Mouse (Mus musculus): ENCODE measurements around the gene D930007J09Rik. TPM values are rescaled to one million over a fixed set of nuclear protein-coding genes. Genes with fewer than 3 reads are reported as not detected.

D930007J09Rik gene
- total RNA-seq, 1 experiment from 2014 or later, result not detected

GRCm38 (mm10) chr13:32776350-32776749 lies 26.3 kb downstream of the D930007J09Rik start:
- no peak for ATAC-seq (replicated peaks; ENCODE audit: insufficient number of reproducible peaks, low FRiP score, low TSS enrichment, poor library complexity, severe bottlenecking)

DNA sequence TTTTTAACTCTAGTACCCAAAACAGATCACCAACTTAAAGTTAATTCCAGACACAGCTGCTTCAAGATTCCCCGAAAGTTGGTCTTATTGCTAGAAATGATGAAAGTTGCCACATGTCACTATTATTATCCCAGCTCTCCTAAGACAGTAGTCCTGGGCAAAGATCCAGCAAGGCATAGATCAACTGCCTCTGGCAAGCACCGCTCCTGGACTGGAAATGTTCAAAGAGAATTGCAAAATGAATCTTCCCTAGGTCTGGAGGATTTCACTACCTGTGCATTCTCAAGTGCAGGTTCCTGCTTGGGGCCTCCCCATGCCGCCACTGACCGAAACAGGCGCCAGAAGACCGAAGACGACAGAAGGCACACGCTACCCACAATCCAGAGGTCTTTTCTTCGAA lies 26.8 kb downstream of the D930007J09Rik start:
- ATAC-seq (replicated peaks; ENCODE audit: insufficient number of reproducible peaks, low FRiP score, low TSS enrichment, poor library complexity, severe bottlenecking), result no peak

GRCm38 (mm10) chr13:32769960-32770359 lies 32.7 kb downstream of the D930007J09Rik start:
- no peak for ATAC-seq (replicated peaks; ENCODE audit: insufficient number of reproducible peaks, low FRiP score, low TSS enrichment, poor library complexity, severe bottlenecking)

GRCm38 (mm10) chr13:32768104-32768503 lies 34.5 kb downstream of the D930007J09Rik start:
- ATAC-seq (replicated peaks; ENCODE audit: insufficient number of reproducible peaks, low FRiP score, low TSS enrichment, poor library complexity, severe bottlenecking), result no peak

DNA sequence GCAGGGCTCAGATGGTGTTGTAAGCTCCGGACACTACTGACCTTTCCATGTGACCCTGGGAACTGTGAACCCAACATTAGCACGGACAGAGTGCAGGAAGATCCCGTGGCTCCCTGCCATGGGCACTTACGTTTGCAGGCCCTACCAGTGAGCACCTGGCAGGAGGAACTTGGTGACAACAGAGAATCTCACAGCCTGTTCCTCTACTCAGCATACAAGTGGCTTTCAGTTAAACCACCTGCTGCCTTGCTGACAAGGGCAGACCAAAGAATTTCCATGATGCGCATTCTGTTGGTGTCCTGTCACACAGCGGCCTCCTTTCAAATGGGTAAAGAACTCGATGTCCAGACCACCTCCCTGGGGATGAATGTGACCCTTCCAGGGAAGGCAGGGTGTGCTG lies 38.2 kb downstream of the D930007J09Rik start:
- no peak for ATAC-seq (replicated peaks; ENCODE audit: insufficient number of reproducible peaks, low FRiP score, low TSS enrichment, poor library complexity, severe bottlenecking)

GRCm38 (mm10) chr13:32763141-32763540 lies 39.5 kb downstream of the D930007J09Rik start:
- no peak for ATAC-seq (replicated peaks; ENCODE audit: insufficient number of reproducible peaks, low FRiP score, low TSS enrichment, poor library complexity, severe bottlenecking)

DNA sequence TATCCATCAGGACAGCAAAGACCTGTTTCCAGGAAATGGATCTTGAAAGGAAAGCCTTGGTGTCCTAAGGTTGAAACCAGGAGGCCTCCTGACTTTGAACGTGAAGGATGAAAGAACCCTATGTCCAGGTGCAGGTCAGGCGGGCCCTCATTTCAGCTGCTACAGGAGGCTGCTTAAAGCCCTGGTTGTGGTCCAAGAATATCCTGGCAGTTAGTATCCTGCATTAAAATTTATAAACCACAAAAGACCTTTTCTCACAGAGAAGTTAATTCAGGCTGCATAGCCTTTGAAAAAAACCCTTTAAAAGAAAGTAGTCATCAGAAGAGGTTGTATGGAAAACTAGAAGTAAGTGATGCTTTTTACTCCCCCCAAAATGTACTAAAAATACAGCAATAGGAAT lies 41.9 kb downstream of the D930007J09Rik start:
- no peak for ATAC-seq (replicated peaks; ENCODE audit: insufficient number of reproducible peaks, low FRiP score, low TSS enrichment, poor library complexity, severe bottlenecking)

GRCm38 (mm10) chr13:32759036-32759435 lies 43.6 kb downstream of the D930007J09Rik start:
- no peak for ATAC-seq (replicated peaks; ENCODE audit: insufficient number of reproducible peaks, low FRiP score, low TSS enrichment, poor library complexity, severe bottlenecking)

Other genes starting within 250 kb of the D930007J09Rik start
- gene Mylk4, start 18.9 kb downstream of the D930007J09Rik start, total RNA-seq (2017), result not detected in 3 replicates
- 20.6 to 46.2 TPM (median 38.9 TPM) in 3 replicates for gene Wrnip1, start 811 bp downstream of the D930007J09Rik start, total RNA-seq (2017)
- 17.5 to 61.2 TPM (median 52.8 TPM) in 3 replicates for gene Serpinb1a, start 48.3 kb upstream of the D930007J09Rik start, total RNA-seq (2017)
- gene Serpinb1c, start 95.4 kb upstream of the D930007J09Rik start, total RNA-seq (2017), result 2.3 TPM in 1 of 3 replicates, not detected in the others
- 148 to 312 TPM (median 231 TPM) in 3 replicates for gene Serpinb6b, start 162.4 kb upstream of the D930007J09Rik start, total RNA-seq (2017)
- 145 to 315 TPM (median 203 TPM) in 3 replicates for gene Serpinb9, start 200.4 kb upstream of the D930007J09Rik start, total RNA-seq (2017)
- 34.6 to 61.0 TPM (median 35.2 TPM) in 3 replicates for gene Serpinb9b, start 224.6 kb upstream of the D930007J09Rik start, total RNA-seq (2017)